8 mouse cellular contexts compared by ENCODE assay signal in genomic region chr17:57062011-57062521, GRCm38 (mm10). TPM values are rescaled to one million over a fixed set of nuclear protein-coding genes. Genes with fewer than 3 reads are reported as not detected.
DNase-seq lines count a peak whose midpoint lies in the region; ATAC-seq and TF ChIP-seq lines count a peak whose summit lies in the region.

No protein-coding gene starts in this region.

- H3K9me3 ChIP-seq in forebrain, embryonic 10.5 days: no peaks in the 10 kb centered on the region
- H3K9me3 ChIP-seq in kidney, embryonic 15.5 days (replicated peaks): no peaks in the 10 kb centered on the region
- H3K9me3 ChIP-seq in lung, postnatal 0 days (ENCODE audit: low read length): no peaks in the 10 kb centered on the region

- peak; percentile 15 for TF ChIP-seq CTCF in lung, postnatal 0 days (IDR thresholded peaks at IDR 0.05)

- H3K27ac ChIP-seq in forebrain, embryonic 10.5 days: 0 out of 2 replicates have a peak overlapping the region, but pooled peaks have one; percentile 25
- H3K27ac ChIP-seq in kidney, embryonic 15.5 days: peak overlapping the region; percentile 91
- H3K27ac ChIP-seq in lung, postnatal 0 days (ENCODE audit: low read length): peak overlapping the region; percentile 95

- 1% methylated on average over 39 of the region's 39 CpGs for WGBS in forebrain, embryonic 10.5 days
- under 1% methylated on average over 39 of the region's 39 CpGs for WGBS in kidney, embryonic 15.5 days
- WGBS in lung, postnatal 0 days: under 1% methylated on average over 38 of the region's 39 CpGs

- TF ChIP-seq EP300 in lung, postnatal 0 days (IDR thresholded peaks at IDR 0.05): 0 out of 2 replicates have a peak, but pooled peaks have one; percentile 18

- H3K4me2 ChIP-seq in kidney, embryonic 15.5 days: peak overlapping the region; percentile 60
- peak overlapping the region; percentile 54 for H3K4me2 ChIP-seq in lung, postnatal 0 days (replicated peaks; ENCODE audit: low read depth, low read length)

- H3K4me3 ChIP-seq in forebrain, embryonic 10.5 days: peak overlapping the region; percentile 49
- H3K4me3 ChIP-seq in kidney, embryonic 15.5 days (replicated peaks): peak overlapping the region; percentile 53
- peak overlapping the region; percentile 55 for H3K4me3 ChIP-seq in lung, postnatal 0 days (ENCODE audit: low read depth, low read length)

- peak overlapping the region; percentile 50 for H3K9ac ChIP-seq in kidney, embryonic 15.5 days
- H3K9ac ChIP-seq in lung, postnatal 0 days (replicated peaks; ENCODE audit: low read depth): peak overlapping the region; percentile 68

- DNase-seq in ovary, postnatal 36 days (ENCODE audit: low spot score): peak; percentile 35
- no peak for DNase-seq in ovary, adult 18-20 months (ENCODE audit: low spot score)
- no peak for DNase-seq in forebrain, embryonic 10.5 days (ENCODE audit: extremely low spot score, low spot score)
- peak; percentile 89 for DNase-seq in lung, postnatal 0 days (ENCODE audit: low spot score)
- DNase-seq in testis, postnatal 10 days (ENCODE audit: low spot score): peak; percentile 64
- DNase-seq in MN1 (ENCODE audit: low spot score): no peak

- H3K36me3 ChIP-seq in forebrain, embryonic 10.5 days (replicated peaks): peaks cover 9% of the 10 kb centered on the region
- H3K36me3 ChIP-seq in kidney, embryonic 15.5 days: 0 out of 2 replicates have a peak, but pooled peaks cover 8% of the 10 kb centered on the region
- H3K36me3 ChIP-seq in lung, postnatal 0 days (ENCODE audit: insufficient read depth, low read length): no peaks in the 10 kb centered on the region

- peak; percentile 38 for ATAC-seq in kidney, embryonic 15.5 days (replicated peaks; ENCODE audit: low FRiP score)
- ATAC-seq in lung, postnatal 0 days: peak; percentile 66
- ATAC-seq in activated CD4-positive, CD25-positive, alpha-beta regulatory T cell, adult 4 months: no peak

- H3K27me3 ChIP-seq in forebrain, embryonic 10.5 days (ENCODE audit: poor library complexity, severe bottlenecking): peaks cover 77% of the 10 kb centered on the region
- H3K27me3 ChIP-seq in kidney, embryonic 15.5 days: peaks cover 33% of the 10 kb centered on the region
- H3K27me3 ChIP-seq in lung, postnatal 0 days (replicated peaks; ENCODE audit: insufficient read depth, low read length): peaks cover 13% of the 10 kb centered on the region; the same call in 1 of the 2 replicates

- peaks cover 46% of the 10 kb centered on the region for H3K4me1 ChIP-seq in forebrain, embryonic 10.5 days
- H3K4me1 ChIP-seq in kidney, embryonic 15.5 days: peaks cover 37% of the 10 kb centered on the region
- no peaks in the 10 kb centered on the region for H3K4me1 ChIP-seq in lung, postnatal 0 days (ENCODE audit: insufficient read depth, low read depth, low read length)

RNA-seq across cellular contexts. Expression of gene Slc25a23, which starts 2.4 kb away (rescaled TPM):
- polyA plus RNA-seq in forebrain, embryonic 10.5 days (2016; fragmentation: Nextera tagmentation; extraction: Ambion mirVana): 10.0 and 10.6 TPM in 2 replicates
- 11.4 and 12.9 TPM in 2 replicates for polyA plus RNA-seq in kidney, embryonic 15.5 days (2015; fragmentation: Nextera tagmentation; extraction: Ambion mirVana)
- polyA plus RNA-seq in lung, postnatal 0 days (2015; fragmentation: Nextera tagmentation; extraction: Ambion mirVana): 5.8 and 5.9 TPM in 2 replicates
- 1 to 10 TPM; 1.5 to 3.2 TPM for polyA plus RNA-seq in activated CD4-positive, CD25-positive, alpha-beta regulatory T cell, adult 4 months (2017; shearing (Covaris generic))

RNA-seq across cellular contexts. Expression of gene Crb3, which starts 3.2 kb away (rescaled TPM):
- 3.6 and 4.0 TPM in 2 replicates for polyA plus RNA-seq in forebrain, embryonic 10.5 days (2016; fragmentation: Nextera tagmentation; extraction: Ambion mirVana)
- 49.9 and 52.7 TPM in 2 replicates for polyA plus RNA-seq in kidney, embryonic 15.5 days (2015; fragmentation: Nextera tagmentation; extraction: Ambion mirVana)
- 119 and 120 TPM in 2 replicates for polyA plus RNA-seq in lung, postnatal 0 days (2015; fragmentation: Nextera tagmentation; extraction: Ambion mirVana)
- polyA plus RNA-seq in activated CD4-positive, CD25-positive, alpha-beta regulatory T cell, adult 4 months (2017; shearing (Covaris generic)): under 1 TPM; 0.46 to 0.73 TPM

RNA-seq across cellular contexts. Expression of gene Dennd1c, which starts 16.2 kb away (rescaled TPM):
- 2.7 and 4.1 TPM in 2 replicates for polyA plus RNA-seq in forebrain, embryonic 10.5 days (2016; fragmentation: Nextera tagmentation; extraction: Ambion mirVana)
- polyA plus RNA-seq in kidney, embryonic 15.5 days (2015; fragmentation: Nextera tagmentation; extraction: Ambion mirVana): 4.7 and 6.0 TPM in 2 replicates
- polyA plus RNA-seq in lung, postnatal 0 days (2015; fragmentation: Nextera tagmentation; extraction: Ambion mirVana): 5.7 and 6.0 TPM in 2 replicates
- polyA plus RNA-seq in activated CD4-positive, CD25-positive, alpha-beta regulatory T cell, adult 4 months (2017; shearing (Covaris generic)): 100 to 1,000 TPM; 205 to 208 TPM

RNA-seq across cellular contexts. Expression of gene Slc25a41, which starts 20.6 kb away (rescaled TPM):
- polyA plus RNA-seq in forebrain, embryonic 10.5 days (2016; fragmentation: Nextera tagmentation; extraction: Ambion mirVana): not detected in 2 replicates
- polyA plus RNA-seq in kidney, embryonic 15.5 days (2015; fragmentation: Nextera tagmentation; extraction: Ambion mirVana): 0.26 TPM in 1 of 2 replicates, not detected in the other
- not detected in 2 replicates for polyA plus RNA-seq in lung, postnatal 0 days (2015; fragmentation: Nextera tagmentation; extraction: Ambion mirVana)
- polyA plus RNA-seq in activated CD4-positive, CD25-positive, alpha-beta regulatory T cell, adult 4 months (2017; shearing (Covaris generic)): not detected

RNA-seq across cellular contexts. Expression of gene Tubb4a, which starts 25.5 kb away (rescaled TPM):
- polyA plus RNA-seq in forebrain, embryonic 10.5 days (2016; fragmentation: Nextera tagmentation; extraction: Ambion mirVana): 36.2 and 40.1 TPM in 2 replicates
- 23.6 and 29.4 TPM in 2 replicates for polyA plus RNA-seq in kidney, embryonic 15.5 days (2015; fragmentation: Nextera tagmentation; extraction: Ambion mirVana)
- polyA plus RNA-seq in lung, postnatal 0 days (2015; fragmentation: Nextera tagmentation; extraction: Ambion mirVana): 7.1 and 7.5 TPM in 2 replicates
- polyA plus RNA-seq in activated CD4-positive, CD25-positive, alpha-beta regulatory T cell, adult 4 months (2017; shearing (Covaris generic)): 1 to 10 TPM; 3.5 to 4.2 TPM

Comparison
In these comparisons a context has a peak if more than half of its experiments do, and no peak if none do; other contexts are left out.
1. DNase-seq: peak in ovary, postnatal 36 days (single experiment), lung, postnatal 0 days (single experiment) and testis, postnatal 10 days (single experiment); none in ovary, adult 18-20 months (single experiment), forebrain, embryonic 10.5 days (single experiment) and MN1 (single experiment).
2. H3K27ac ChIP-seq: peak in every context shown above with its lines; median percentile 95 in lung, postnatal 0 days; 91 in kidney, embryonic 15.5 days; 25 in forebrain, embryonic 10.5 days.
3. RNA of gene Crb3, which starts 3.2 kb away (polyA plus RNA-seq): 119 to 120 TPM in lung, postnatal 0 days and 49.9 to 52.7 TPM in kidney, embryonic 15.5 days; 3.6 to 4.0 TPM in forebrain, embryonic 10.5 days and 0.46 to 0.73 TPM in activated CD4-positive, CD25-positive, alpha-beta regulatory T cell, adult 4 months; every median in the first group is over 10 times any median in the second.
4. RNA of gene Dennd1c, which starts 16.2 kb away (polyA plus RNA-seq): 205 to 208 TPM in activated CD4-positive, CD25-positive, alpha-beta regulatory T cell, adult 4 months; 5.7 to 6.0 TPM in lung, postnatal 0 days, 4.7 to 6.0 TPM in kidney, embryonic 15.5 days and 2.7 to 4.1 TPM in forebrain, embryonic 10.5 days; every median in the first group is over 10 times any median in the second.
5. Peak in every context shown above with its lines, with median percentiles within 50 percentile points of each other: H3K4me3 ChIP-seq.